Mouse (Mus musculus) forebrain, embryonic 11.5 days (tissue): Measurements from ENCODE around the gene Rfwd3. TPM values are rescaled to one million over a fixed set of nuclear protein-coding genes. Genes with fewer than 3 reads are reported as not detected.

Experiments used
- ATAC-seq: fragments of 200-750 bp; cut with Nextera tagmentation; replicated peaks from 2 replicates; pipeline ENCODE4 v1.8.0; 2017; ENCODE audit warnings: moderate TSS enrichment; ENCODE audit not compliant: low FRiP score
- DNase-seq: peaks from one replicate; pipeline ENCODE4 v3.0.0-alpha.2; 2017; ENCODE audit warnings: low spot score
- H3K27ac ChIP-seq: fragments of 300-500 bp; sonication (generic); 2 replicates; pipeline ENCODE4 v1.5.1; 2014; ENCODE audit warnings: low read depth, low read length
- H3K27me3 ChIP-seq: fragments of 300-500 bp; sonication (generic); 2 replicates; pipeline ENCODE4 v1.6.1; 2014; ENCODE audit warnings: mild to moderate bottlenecking, low read length, mixed read lengths; ENCODE audit not compliant: control insufficient read depth, insufficient read depth
- H3K36me3 ChIP-seq: fragments of 300-500 bp; sonication (generic); 2 replicates; pipeline ENCODE4 v1.6.1; 2014; ENCODE audit warnings: mild to moderate bottlenecking, low read length, moderate library complexity, mixed read lengths; ENCODE audit not compliant: control insufficient read depth, insufficient read depth
- H3K4me1 ChIP-seq: fragments of 300-500 bp; sonication (generic); replicated peaks from 2 replicates; pipeline ENCODE4 v1.6.1; 2014; ENCODE audit warnings: low read length, mixed read lengths; ENCODE audit not compliant: control insufficient read depth, insufficient read depth
- H3K4me2 ChIP-seq: fragments of 300-500 bp; sonication (generic); 2 replicates; pipeline ENCODE4 v1.6.1; 2014; ENCODE audit warnings: low read depth, mild to moderate bottlenecking, low read length, moderate library complexity, mixed read lengths; ENCODE audit not compliant: severe bottlenecking
- H3K4me3 ChIP-seq: fragments of 300-500 bp; sonication (generic); 2 replicates; pipeline ENCODE4 v1.5.1; 2014; ENCODE audit warnings: low read depth, low read length
- H3K9ac ChIP-seq: fragments of 300-500 bp; sonication (generic); 2 replicates; pipeline ENCODE4 v1.6.1; 2014; ENCODE audit warnings: low read length
- H3K9me3 ChIP-seq: fragments of 300-500 bp; sonication (generic); 2 replicates; pipeline ENCODE4 v1.6.1; 2016; ENCODE audit warnings: low read length, mixed read lengths; ENCODE audit not compliant: control insufficient read depth
- WGBS: fragments of 180-500 bp; shearing (Covaris S2); extraction: QIAGEN DNeasy Blood & Tissue Kit; methylation state at CpG from one replicate; pipeline ENCODE4 v1.1.7; 2014; 5-methylcytosine and 5-hydroxymethylcytosine counted together
- polyA plus RNA-seq: library from polyadenylated mRNA; unstranded; fragments of >200 nt; fragmentation: Nextera tagmentation; extraction: Ambion mirVana; gene quantifications from 2 replicates; pipeline ENCODE4 v1.2.1, GENCODE M21; 2014

Rfwd3 gene
- 97.3 TPM in 2 replicates for polyA plus RNA-seq

DNA sequence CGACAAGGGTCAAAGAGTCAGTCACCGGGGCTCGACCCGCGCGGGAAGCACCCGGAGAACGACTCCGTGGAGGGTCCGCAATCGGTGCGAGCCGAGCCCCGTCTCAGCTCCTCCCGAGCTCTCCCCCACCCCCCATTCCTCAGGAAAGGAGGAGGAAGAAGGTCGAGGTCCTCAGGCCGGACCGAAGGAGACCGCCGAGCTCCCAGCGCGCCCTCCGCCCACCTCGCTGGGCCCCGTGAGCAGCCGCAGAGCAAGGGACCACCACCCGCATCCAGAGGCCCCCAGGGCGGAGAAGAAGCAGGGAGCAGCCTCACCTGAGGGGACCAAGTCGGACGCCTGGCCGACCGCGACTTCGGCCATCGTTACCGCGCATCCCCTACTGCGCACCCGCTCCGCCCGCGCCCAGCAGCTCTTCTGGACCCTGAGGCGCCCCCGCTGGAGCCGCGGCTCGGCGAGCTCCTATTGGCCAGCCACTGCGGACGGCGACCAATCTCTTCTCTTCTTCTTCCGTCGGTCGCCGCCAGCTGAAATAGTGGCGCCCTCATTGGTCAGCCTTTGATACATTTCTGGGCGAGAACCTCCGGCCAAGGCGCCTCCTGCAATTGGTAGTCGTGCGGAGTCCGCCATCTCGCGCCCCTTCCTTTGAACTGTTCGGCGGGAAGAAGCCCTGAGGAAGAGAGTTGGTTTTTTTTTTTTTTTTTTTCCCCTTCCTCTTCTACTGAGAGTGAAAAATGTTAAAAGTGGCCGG is at the start of gene Rfwd3:
Gene Rfwd3 (minus strand): TSS at position 402 of the 748 bp plus-strand sequence.
- ATAC-seq (peak; percentile 98), DNase-seq (peak; percentile 98)
- Histone ChIP-seq H3K27ac (peak within 1 kb of the TSS; percentile 80), H3K4me3 (peak within 1 kb of the TSS; percentile 94), H3K4me1 (peaks cover 4% of the 10 kb centered on the region), H3K9me3 (no peaks in the 10 kb centered on the region), H3K36me3 (no peaks in the 10 kb centered on the region; the same call in 1 of the 2 replicates), H3K27me3 (no peaks in the 10 kb centered on the region), H3K9ac (peak within 1 kb of the TSS; percentile 97), H3K4me2 (peak within 1 kb of the TSS; percentile 54)
- WGBS = under 1% methylated on average over 66 of the region's 67 CpGs

DNA sequence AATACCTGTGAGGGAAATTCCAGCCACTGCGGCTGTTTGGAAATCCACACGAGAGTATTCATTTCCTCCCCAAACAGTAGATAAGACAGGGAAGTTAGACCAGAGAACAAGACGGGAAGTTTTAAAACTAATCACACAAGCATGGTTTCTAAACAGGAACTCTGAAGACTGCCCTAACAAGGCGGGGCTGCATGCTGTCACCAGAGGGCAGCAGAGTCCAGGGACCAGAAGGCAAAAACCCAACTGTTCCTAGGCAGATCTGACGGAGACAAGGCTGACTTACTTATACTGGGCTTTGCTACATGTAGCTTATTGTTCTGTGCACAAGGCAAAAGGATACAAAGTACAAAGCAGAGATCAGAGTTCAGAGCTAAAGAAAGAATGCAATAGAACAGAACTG is 43.2 kb upstream of the Rfwd3 start:
- no peak overlapping the region for H3K27ac ChIP-seq
- H3K9me3 ChIP-seq = no peaks in the 10 kb centered on the region
- 19% methylated on average over 5 of the region's 5 CpGs for WGBS
- no peaks in the 10 kb centered on the region for H3K36me3 ChIP-seq
- no peaks in the 10 kb centered on the region for H3K27me3 ChIP-seq
- H3K4me2 ChIP-seq = no peak overlapping the region
- H3K4me1 ChIP-seq = no peaks in the 10 kb centered on the region
- peak; percentile 80 for DNase-seq
- H3K4me3 ChIP-seq = no peak overlapping the region
- H3K9ac ChIP-seq = no peak overlapping the region
- ATAC-seq = no peak

DNA sequence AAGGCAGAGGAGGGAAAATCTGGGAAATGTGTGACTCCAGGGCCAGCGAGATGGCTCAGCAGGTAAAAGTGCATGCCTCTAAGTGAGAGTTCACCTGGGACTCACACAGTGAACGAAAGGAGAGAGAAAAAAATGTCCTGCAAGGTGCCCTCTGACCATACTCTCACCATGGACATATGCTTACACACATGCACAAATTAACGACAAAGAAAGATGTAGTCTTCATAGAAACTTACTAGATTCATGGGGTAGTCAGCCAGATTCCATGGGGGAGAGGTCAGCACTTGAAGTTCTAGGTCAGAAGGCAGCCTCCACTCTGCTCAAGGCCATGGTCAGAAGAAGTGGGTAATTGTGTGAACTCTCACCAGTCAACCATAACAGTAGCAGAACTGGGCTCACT is 40.2 kb upstream of the Rfwd3 start:
- DNase-seq = no peak
- H3K4me1 ChIP-seq = 0 out of 2 replicates have a peak, but pooled peaks cover 3% of the 10 kb centered on the region
- 79% methylated on average over 3 of the region's 3 CpGs for WGBS

DNA sequence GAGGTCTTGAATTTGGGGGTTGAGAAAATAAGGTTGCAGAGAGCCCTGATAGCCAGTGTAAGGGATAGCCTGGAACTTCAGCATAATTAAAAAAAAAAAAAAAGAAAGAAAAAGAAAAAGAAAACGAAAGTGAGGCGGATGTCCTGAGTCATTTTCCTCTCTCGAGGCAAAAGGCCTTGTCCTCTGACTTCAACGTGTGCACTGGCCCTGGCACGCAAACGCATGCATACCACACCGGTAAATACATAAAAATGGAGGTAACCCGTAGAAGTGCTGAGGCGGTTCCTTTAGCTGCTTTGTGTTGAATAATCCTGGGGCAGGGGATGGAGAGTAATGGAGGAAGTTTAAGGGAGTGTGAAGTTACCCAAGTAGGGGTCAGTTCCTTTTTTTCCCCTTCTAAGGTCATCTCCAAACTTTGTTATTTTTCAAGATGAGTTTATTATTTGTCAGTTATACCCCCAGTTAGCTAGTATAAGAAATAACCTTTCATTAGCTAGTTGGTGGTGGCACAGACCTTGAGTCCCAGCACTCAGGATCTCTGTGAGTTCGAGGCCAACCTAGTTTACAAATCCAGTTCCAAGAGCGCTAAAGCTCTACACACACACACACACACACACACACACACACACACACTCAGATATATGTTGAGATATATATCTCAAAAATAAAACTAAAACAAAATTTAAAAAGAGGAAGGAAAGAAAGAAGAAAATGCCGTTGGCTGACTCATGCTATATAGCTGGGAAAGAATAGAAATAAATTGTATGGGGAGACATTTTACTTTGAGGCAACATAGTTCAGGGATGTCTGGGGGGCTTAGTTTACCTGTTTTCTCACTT is 38.6 kb upstream of the Rfwd3 start:
- DNase-seq (no peak), ATAC-seq (no peak)
- no peak overlapping the region for H3K27ac ChIP-seq
- H3K9ac ChIP-seq = no peak overlapping the region
- no peaks in the 10 kb centered on the region for H3K36me3 ChIP-seq
- peaks cover 6% of the 10 kb centered on the region; the same call in 1 of the 2 replicates for H3K27me3 ChIP-seq
- peak overlapping the region; percentile 80 for H3K4me2 ChIP-seq
- 50% methylated on average over 12 of the region's 12 CpGs for WGBS
- peak overlapping the region; percentile 38 for H3K4me3 ChIP-seq
- 0 out of 2 replicates have a peak, but pooled peaks cover 3% of the 10 kb centered on the region for H3K4me1 ChIP-seq
- H3K9me3 ChIP-seq = no peaks in the 10 kb centered on the region

More for the DNA sequence above, 40.2 kb upstream of the Rfwd3 start:
- H3K4me3 ChIP-seq = no peak overlapping the region
- ATAC-seq = no peak
- no peaks in the 10 kb centered on the region for H3K36me3 ChIP-seq
- H3K4me2 ChIP-seq = no peak overlapping the region
- H3K27me3 ChIP-seq = peaks cover 6% of the 10 kb centered on the region; the same call in 1 of the 2 replicates
- no peaks in the 10 kb centered on the region for H3K9me3 ChIP-seq
- no peak overlapping the region for H3K9ac ChIP-seq
- H3K27ac ChIP-seq = no peak overlapping the region

DNA sequence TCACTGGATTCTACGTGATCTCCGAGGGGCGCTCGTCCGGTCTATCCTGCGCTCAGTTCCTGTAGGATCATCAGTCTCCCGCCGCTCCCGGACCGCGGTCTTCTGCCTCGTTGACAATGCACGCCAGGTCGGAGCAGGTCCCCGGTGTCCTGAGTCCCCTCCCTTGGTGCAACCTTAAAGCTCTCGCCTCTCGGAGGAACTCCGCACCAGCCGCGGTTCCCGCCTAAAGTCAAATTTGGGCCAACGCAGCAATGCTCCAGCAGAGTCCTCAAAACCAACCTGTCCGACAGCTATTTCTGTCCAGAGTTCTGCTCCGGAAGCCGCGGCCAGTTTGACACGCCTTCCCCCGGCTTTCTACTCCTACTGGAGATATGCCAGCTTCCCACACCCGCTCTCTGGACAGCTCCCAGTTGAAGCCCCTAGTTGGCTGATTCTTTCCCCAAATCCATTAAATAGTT is 37.9 kb upstream of the Rfwd3 start, which contains the start of gene Mlkl:
Gene Mlkl (minus strand): TSS at position 288 of the 458 bp plus-strand sequence.
- Histone ChIP-seq H3K4me1 (0 out of 2 replicates have a peak, but pooled peaks cover 3% of the 10 kb centered on the region), H3K27ac (no peak within 1 kb of the TSS), H3K9me3 (no peaks in the 10 kb centered on the region), H3K27me3 (peaks cover 6% of the 10 kb centered on the region; the same call in 1 of the 2 replicates), H3K36me3 (no peaks in the 10 kb centered on the region), H3K4me2 (peak within 1 kb of the TSS; percentile 80), H3K9ac (peak within 1 kb of the TSS; percentile 43), H3K4me3 (peak within 1 kb of the TSS; percentile 38)
- no peak for ATAC-seq
- under 1% methylated on average over 29 of the region's 29 CpGs for WGBS
- peak; percentile 62 for DNase-seq

DNA sequence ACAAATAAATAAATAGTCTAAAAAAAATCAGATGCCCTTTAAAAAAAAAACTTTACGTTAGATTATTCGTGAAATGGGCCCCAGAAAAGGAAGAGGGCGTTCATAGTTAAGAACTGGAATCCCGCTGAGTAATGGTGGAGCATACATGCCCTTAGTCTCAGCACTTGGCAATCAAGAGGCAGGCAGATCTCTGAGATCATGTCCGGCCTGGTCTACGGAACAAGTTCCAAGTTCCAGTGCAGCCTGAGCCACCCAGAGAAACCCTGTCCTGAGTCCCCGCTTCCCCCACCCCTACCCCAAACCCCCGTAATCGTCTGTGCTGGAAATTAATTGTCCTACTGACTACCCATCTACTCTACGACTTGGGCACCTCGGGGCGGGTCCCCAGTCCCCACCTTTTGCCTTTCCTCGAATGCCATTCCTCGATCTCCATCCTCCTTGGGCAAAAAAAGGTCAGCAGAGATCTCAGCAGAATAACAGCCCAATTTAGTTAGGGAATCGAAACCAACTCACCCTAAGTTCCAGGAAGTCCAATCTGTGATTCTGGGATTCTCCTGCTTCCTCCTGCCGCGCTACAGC is 37.4 kb upstream of the Rfwd3 start:
- ATAC-seq (no peak), DNase-seq (no peak)
- H3K4me3 ChIP-seq = peak overlapping the region; percentile 38
- no peaks in the 10 kb centered on the region for H3K36me3 ChIP-seq
- H3K27me3 ChIP-seq = peaks cover 6% of the 10 kb centered on the region; the same call in 1 of the 2 replicates
- no peak overlapping the region for H3K27ac ChIP-seq
- H3K9ac ChIP-seq = peak overlapping the region; percentile 43
- 0 out of 2 replicates have a peak, but pooled peaks cover 3% of the 10 kb centered on the region for H3K4me1 ChIP-seq
- WGBS = 24% methylated on average over 17 of the region's 17 CpGs
- H3K9me3 ChIP-seq = no peaks in the 10 kb centered on the region
- peak overlapping the region; percentile 80 for H3K4me2 ChIP-seq

DNA sequence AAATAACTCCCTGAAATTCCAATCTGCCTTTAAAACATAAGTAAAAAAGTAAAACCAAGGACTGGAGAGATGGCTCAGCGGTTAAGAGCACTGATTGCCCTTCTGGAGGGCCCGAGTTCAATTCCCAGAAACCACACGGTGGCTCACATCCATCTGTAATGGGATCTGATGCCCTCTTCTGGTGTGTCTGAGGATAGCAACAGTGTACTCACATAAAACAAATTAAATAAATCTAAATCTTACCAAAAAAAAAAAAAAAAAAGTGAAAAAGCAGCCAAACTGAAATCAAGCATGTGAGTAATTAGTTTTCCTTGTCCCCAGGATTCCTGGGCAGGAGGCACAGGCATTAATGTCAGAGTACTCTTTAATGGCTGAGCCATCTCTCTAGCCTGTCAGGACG is 36.7 kb upstream of the Rfwd3 start:
- 79% methylated on average over 4 of the region's 4 CpGs for WGBS
- Histone ChIP-seq H3K4me2 (no peak overlapping the region), H3K4me1 (0 out of 2 replicates have a peak, but pooled peaks cover 3% of the 10 kb centered on the region), H3K36me3 (no peaks in the 10 kb centered on the region), H3K9me3 (no peaks in the 10 kb centered on the region), H3K27ac (no peak overlapping the region), H3K9ac (no peak overlapping the region), H3K4me3 (no peak overlapping the region), H3K27me3 (peaks cover 6% of the 10 kb centered on the region; the same call in 1 of the 2 replicates)
- DNase-seq (no peak), ATAC-seq (no peak)

DNA sequence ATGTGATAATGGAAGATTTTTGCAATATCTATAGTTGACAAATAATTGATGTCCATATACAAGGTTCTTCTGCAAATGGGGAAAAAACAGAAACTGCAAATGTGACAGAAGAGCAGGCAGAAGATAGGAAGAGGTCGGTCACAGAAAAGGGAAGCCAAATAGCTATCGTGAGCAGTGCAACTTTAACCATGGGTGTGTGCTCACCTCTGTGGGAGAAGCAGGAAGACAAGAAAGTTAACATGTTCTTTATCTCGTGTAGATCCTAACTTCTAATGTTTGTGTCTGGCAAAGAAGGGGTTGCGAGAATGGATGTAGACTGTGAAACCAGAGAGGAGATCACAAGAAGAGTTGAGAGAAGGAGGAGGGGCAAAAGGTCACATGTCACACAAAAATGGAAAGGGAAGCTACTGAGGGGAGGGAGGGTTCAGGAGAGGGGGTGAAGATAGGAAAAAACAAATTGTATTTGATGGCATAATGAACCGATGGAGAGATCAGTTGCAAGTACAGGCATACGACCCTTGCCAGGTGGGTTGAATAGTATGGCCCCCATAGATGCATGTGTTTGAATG is 25.3 kb upstream of the Rfwd3 start:
- DNase-seq = no peak
- H3K9ac ChIP-seq = no peak overlapping the region
- H3K36me3 ChIP-seq = no peaks in the 10 kb centered on the region
- no peaks in the 10 kb centered on the region for H3K27me3 ChIP-seq
- ATAC-seq = no peak
- no peak overlapping the region for H3K4me2 ChIP-seq
- no peaks in the 10 kb centered on the region for H3K4me1 ChIP-seq
- WGBS = 86% methylated on average over 6 of the region's 6 CpGs
- no peak overlapping the region for H3K4me3 ChIP-seq
- H3K9me3 ChIP-seq = no peaks in the 10 kb centered on the region
- H3K27ac ChIP-seq = no peak overlapping the region
